Mouse (Mus musculus): ENCODE measurements around the gene Kdm5b. TPM values are rescaled to one million over a fixed set of nuclear protein-coding genes. Genes with fewer than 3 reads are reported as not detected.
"Not testable (repeated sequence)": the region's sequence is repeated elsewhere in the genome, so short reads cannot be mapped to it uniquely, and the experiment has no call there.

Kdm5b gene
- polyA plus RNA-seq, 1 experiment from 2014 or later = 99.4 TPM

- Histone ChIP-seq H3K4me1 (replicated peaks) (peaks cover 4% of the 10 kb centered on the region), H3K9me3 (no peaks in the 10 kb centered on the region), H3K36me3 (no peaks in the 10 kb centered on the region), H3K9ac (no peak overlapping the region), H3K4me3 (no peak overlapping the region), H3K27me3 (no peaks in the 10 kb centered on the region), H3K27ac (no peak overlapping the region), H3K4me2 (no peak overlapping the region)
- 87% methylated on average over 7 of the region's 7 CpGs for WGBS
- ATAC-seq (ENCODE audit: low FRiP score) = no peak
Measured at GRCm38 (mm10) chr1:134521163-134521562, 38.8 kb upstream of the Kdm5b start.

- ATAC-seq (ENCODE audit: low FRiP score) = no peak
- Histone ChIP-seq H3K36me3 (no peaks in the 10 kb centered on the region), H3K27me3 (no peaks in the 10 kb centered on the region), H3K4me2 (no peak overlapping the region), H3K4me3 (no peak overlapping the region), H3K9ac (no peak overlapping the region), H3K27ac (no peak overlapping the region), H3K9me3 (no peaks in the 10 kb centered on the region), H3K4me1 (replicated peaks) (no peaks in the 10 kb centered on the region)
- 41% methylated on average over 2 of the region's 2 CpGs for WGBS
Measured at GRCm38 (mm10) chr1:134522325-134522724, 37.6 kb upstream of the Kdm5b start.

- H3K4me3 ChIP-seq = no peak overlapping the region
- no peaks in the 10 kb centered on the region for H3K27me3 ChIP-seq
- no peaks in the 10 kb centered on the region for H3K36me3 ChIP-seq
- H3K4me1 ChIP-seq (replicated peaks) = no peaks in the 10 kb centered on the region
- ATAC-seq (ENCODE audit: low FRiP score) = no peak
- WGBS = 79% methylated on average over 5 of the region's 5 CpGs
- H3K9ac ChIP-seq = no peak overlapping the region
- no peaks in the 10 kb centered on the region for H3K9me3 ChIP-seq
- no peak overlapping the region for H3K4me2 ChIP-seq
- H3K27ac ChIP-seq = no peak overlapping the region
Measured at GRCm38 (mm10) chr1:134524424-134524823, 35.5 kb upstream of the Kdm5b start.

- Histone ChIP-seq H3K9ac (no peak overlapping the region), H3K9me3 (no peaks in the 10 kb centered on the region), H3K27ac (no peak overlapping the region), H3K4me1 (replicated peaks) (no peaks in the 10 kb centered on the region), H3K4me2 (no peak overlapping the region), H3K4me3 (no peak overlapping the region), H3K36me3 (no peaks in the 10 kb centered on the region), H3K27me3 (no peaks in the 10 kb centered on the region)
- 96% methylated on average over 1 of the region's 1 CpGs for WGBS
- no peak for ATAC-seq (ENCODE audit: low FRiP score)
Measured at GRCm38 (mm10) chr1:134525015-134525414, 35.0 kb upstream of the Kdm5b start.

- Histone ChIP-seq H3K4me2 (no peak overlapping the region), H3K27me3 (no peaks in the 10 kb centered on the region), H3K9ac (no peak overlapping the region), H3K36me3 (no peaks in the 10 kb centered on the region), H3K4me3 (no peak overlapping the region), H3K9me3 (no peaks in the 10 kb centered on the region), H3K4me1 (replicated peaks) (no peaks in the 10 kb centered on the region), H3K27ac (no peak overlapping the region)
- no peak for ATAC-seq (ENCODE audit: low FRiP score)
- 86% methylated on average over 6 of the region's 6 CpGs for WGBS
Measured at GRCm38 (mm10) chr1:134526752-134527151, 33.2 kb upstream of the Kdm5b start.

GRCm38 (mm10) chr1:134530618-134531017 is 29.4 kb upstream of the Kdm5b start:
- peak; percentile 61; the same call in 1 of the 2 replicates for ATAC-seq (ENCODE audit: low FRiP score)
- Histone ChIP-seq H3K27ac (no peak overlapping the region), H3K4me3 (no peak overlapping the region), H3K4me2 (no peak overlapping the region), H3K9me3 (no peaks in the 10 kb centered on the region), H3K27me3 (no peaks in the 10 kb centered on the region), H3K9ac (no peak overlapping the region), H3K36me3 (no peaks in the 10 kb centered on the region), H3K4me1 (replicated peaks) (no peaks in the 10 kb centered on the region)
- WGBS = 75% methylated on average over 6 of the region's 6 CpGs

GRCm38 (mm10) chr1:134533710-134534109 is 26.3 kb upstream of the Kdm5b start:
- H3K4me3 ChIP-seq; H3K27me3 ChIP-seq; H3K4me1 ChIP-seq (replicated peaks); H3K27ac ChIP-seq; H3K9ac ChIP-seq; H3K36me3 ChIP-seq; ATAC-seq (ENCODE audit: low FRiP score); H3K9me3 ChIP-seq; H3K4me2 ChIP-seq: not testable (repeated sequence)
- 94% methylated on average over 10 of the region's 10 CpGs for WGBS

- 97% methylated on average over 1 of the region's 1 CpGs for WGBS
- no peak for ATAC-seq (ENCODE audit: low FRiP score)
Measured at GRCm38 (mm10) chr1:134535054-134535453, 24.9 kb upstream of the Kdm5b start.

GRCm38 (mm10) chr1:134535513-134535912 is 24.5 kb upstream of the Kdm5b start:
- no peak overlapping the region for H3K9ac ChIP-seq
- H3K27me3 ChIP-seq = no peaks in the 10 kb centered on the region
- no peaks in the 10 kb centered on the region for H3K36me3 ChIP-seq
- no peak overlapping the region for H3K4me2 ChIP-seq
- 0 out of 2 replicates have a peak, but pooled peaks cover 3% of the 10 kb centered on the region for H3K4me1 ChIP-seq (replicated peaks)
- H3K9me3 ChIP-seq = no peaks in the 10 kb centered on the region
- 71% methylated on average over 3 of the region's 3 CpGs for WGBS
- ATAC-seq (ENCODE audit: low FRiP score) = no peak
- no peak overlapping the region for H3K27ac ChIP-seq
- no peak overlapping the region for H3K4me3 ChIP-seq

More at GRCm38 (mm10) chr1:134535054-134535453, 24.9 kb upstream of the Kdm5b start:
- 0 out of 2 replicates have a peak, but pooled peaks cover 3% of the 10 kb centered on the region for H3K4me1 ChIP-seq (replicated peaks)
- no peak overlapping the region for H3K9ac ChIP-seq
- H3K4me3 ChIP-seq = no peak overlapping the region
- H3K4me2 ChIP-seq = no peak overlapping the region
- no peak overlapping the region for H3K27ac ChIP-seq
- no peaks in the 10 kb centered on the region for H3K36me3 ChIP-seq
- no peaks in the 10 kb centered on the region for H3K27me3 ChIP-seq
- no peaks in the 10 kb centered on the region for H3K9me3 ChIP-seq

- Histone ChIP-seq H3K4me3 (no peak overlapping the region), H3K9me3 (0 out of 2 replicates have a peak, but pooled peaks cover 10% of the 10 kb centered on the region), H3K27me3 (no peaks in the 10 kb centered on the region), H3K4me2 (no peak overlapping the region), H3K4me1 (replicated peaks) (0 out of 2 replicates have a peak, but pooled peaks cover 3% of the 10 kb centered on the region), H3K36me3 (no peaks in the 10 kb centered on the region), H3K9ac (no peak overlapping the region), H3K27ac (no peak overlapping the region)
- 89% methylated on average over 10 of the region's 10 CpGs for WGBS
- no peak for ATAC-seq (ENCODE audit: low FRiP score)
Measured at GRCm38 (mm10) chr1:134540610-134541009, 19.4 kb upstream of the Kdm5b start.

GRCm38 (mm10) chr1:134548231-134548630 is 11.7 kb upstream of the Kdm5b start:
- H3K4me1 ChIP-seq (replicated peaks) = no peaks in the 10 kb centered on the region
- no peaks in the 10 kb centered on the region for H3K36me3 ChIP-seq
- 74% methylated on average over 4 of the region's 4 CpGs for WGBS
- H3K27ac ChIP-seq = no peak overlapping the region
- H3K4me3 ChIP-seq = no peak overlapping the region
- ATAC-seq (ENCODE audit: low FRiP score) = no peak
- no peak overlapping the region for H3K4me2 ChIP-seq
- 0 out of 2 replicates have a peak, but pooled peaks cover 10% of the 10 kb centered on the region for H3K9me3 ChIP-seq
- no peak overlapping the region for H3K9ac ChIP-seq
- H3K27me3 ChIP-seq = no peaks in the 10 kb centered on the region

GRCm38 (mm10) chr1:134549632-134550132 is 10.3 kb upstream of the Kdm5b start, which contains the start of gene Mgat4e:
Gene Mgat4e (minus strand): TSS chr1:134549682.
- Histone ChIP-seq H3K4me3 (no peak within 1 kb of the TSS), H3K9ac (no peak within 1 kb of the TSS), H3K4me2 (no peak within 1 kb of the TSS), H3K27ac (no peak within 1 kb of the TSS), H3K9me3 (0 out of 2 replicates have a peak, but pooled peaks cover 9% of the 10 kb centered on the region), H3K27me3 (no peaks in the 10 kb centered on the region), H3K4me1 (replicated peaks) (no peaks in the 10 kb centered on the region), H3K36me3 (no peaks in the 10 kb centered on the region)
- 68% methylated on average over 7 of the region's 7 CpGs for WGBS
- ATAC-seq (ENCODE audit: low FRiP score) = no peak

- ATAC-seq (ENCODE audit: low FRiP score) = no peak
- Histone ChIP-seq H3K9me3 (no peaks in the 10 kb centered on the region), H3K4me3 (no peak overlapping the region), H3K4me1 (replicated peaks) (peaks cover 12% of the 10 kb centered on the region), H3K27me3 (no peaks in the 10 kb centered on the region), H3K4me2 (no peak overlapping the region), H3K27ac (no peak overlapping the region), H3K9ac (no peak overlapping the region), H3K36me3 (no peaks in the 10 kb centered on the region)
- WGBS = 80% methylated on average over 3 of the region's 3 CpGs
Measured at GRCm38 (mm10) chr1:134551869-134552268, 8.1 kb upstream of the Kdm5b start.

Data from hindbrain, embryonic 13.5 days (tissue).